Mouse (Mus musculus) neural tube, embryonic 14.5 days (tissue): Measurements from ENCODE around the gene Amt. TPM values are rescaled to one million over a fixed set of nuclear protein-coding genes. Genes with fewer than 3 reads are reported as not detected.
"Not testable (repeated sequence)": the region's sequence is repeated elsewhere in the genome, so short reads cannot be mapped to it uniquely, and the experiment has no call there.

Experiments
- ATAC-seq: fragments of 200-750 bp; cut with Nextera tagmentation; 2 replicates; pipeline ENCODE4 v1.8.0; 2017; ENCODE audit warnings: low read depth, mild to moderate bottlenecking, moderate TSS enrichment, moderate library complexity
- H3K27ac ChIP-seq: fragments of 300-500 bp; sonication (generic); 2 replicates; pipeline ENCODE4 v1.5.1; 2014; ENCODE audit warnings: low read depth, mild to moderate bottlenecking, control low read depth, low read length, moderate library complexity, mixed read lengths
- H3K27me3 ChIP-seq: fragments of 300-500 bp; sonication (generic); 2 replicates; pipeline ENCODE4 v1.6.1; 2014; ENCODE audit warnings: low read length; ENCODE audit not compliant: control insufficient read depth, insufficient read depth
- H3K36me3 ChIP-seq: fragments of 300-500 bp; sonication (generic); 2 replicates; pipeline ENCODE4 v1.6.1; 2014; ENCODE audit warnings: low read length, mixed read lengths; ENCODE audit not compliant: control insufficient read depth, insufficient read depth
- H3K4me1 ChIP-seq: fragments of 300-500 bp; sonication (generic); 2 replicates; pipeline ENCODE4 v1.6.1; 2014; ENCODE audit warnings: low read length; ENCODE audit not compliant: control insufficient read depth, insufficient read depth
- H3K4me2 ChIP-seq: fragments of 300-500 bp; sonication (generic); 2 replicates; pipeline ENCODE4 v1.6.1; 2014; ENCODE audit warnings: mild to moderate bottlenecking, low read depth, low read length, control low read depth
- H3K4me3 ChIP-seq: fragments of 300-500 bp; sonication (generic); 2 replicates; pipeline ENCODE4 v1.5.1; 2014; ENCODE audit warnings: low read depth, low read length, control low read depth, mixed read lengths
- H3K9ac ChIP-seq: fragments of 300-500 bp; sonication (generic); replicated peaks from 2 replicates; pipeline ENCODE4 v1.6.1; 2014; ENCODE audit warnings: low read depth, mild to moderate bottlenecking, control low read depth, low read length, mixed read lengths
- H3K9me3 ChIP-seq: fragments of 300-500 bp; sonication (generic); 2 replicates; pipeline ENCODE4 v1.6.1; 2016; ENCODE audit warnings: low read length; ENCODE audit not compliant: control insufficient read depth
- WGBS: fragments of 180-500 bp; shearing (Covaris S2); extraction: QIAGEN DNeasy Blood & Tissue Kit; methylation state at CpG from one replicate; pipeline ENCODE4 v1.1.7; 2014; 5-methylcytosine and 5-hydroxymethylcytosine counted together
- polyA plus RNA-seq: library from polyadenylated mRNA; unstranded; fragments of >200 nt; fragmentation: Nextera tagmentation; extraction: Ambion mirVana; gene quantifications from 2 replicates; pipeline ENCODE4 v1.2.1, GENCODE M21; 2014

Amt gene
- polyA plus RNA-seq, 1 experiment from 2014 or later: 27.9 TPM

DNA sequence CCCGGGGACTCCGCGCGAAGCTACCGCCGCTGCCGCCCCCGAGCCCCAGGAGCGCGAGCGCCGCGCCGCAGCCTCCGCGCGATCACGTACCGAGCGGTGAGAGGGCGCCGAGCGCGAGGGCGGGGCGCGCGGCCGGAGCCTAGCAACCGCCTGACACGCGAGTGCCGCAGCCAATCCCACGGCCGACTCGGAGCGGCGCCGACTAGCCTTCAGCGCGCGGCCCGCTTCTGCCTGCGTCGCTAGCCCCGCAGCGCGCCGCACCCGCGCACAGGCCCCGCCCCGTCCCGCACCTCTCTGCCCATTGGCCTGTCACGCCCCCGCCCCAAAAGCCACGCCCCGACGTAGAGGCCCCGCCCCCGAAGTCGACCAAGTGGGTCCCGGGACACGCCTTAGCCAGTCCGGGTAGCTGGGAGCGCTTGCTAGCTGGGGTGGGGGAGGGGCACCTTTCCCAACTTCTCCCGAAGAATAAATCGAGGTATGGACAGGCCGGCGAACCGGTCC lies 32.9 kb upstream of the Amt start, which contains the start of gene Dag1:
Gene Dag1, minus strand, starts transcription at position 269 of the 501 bp plus-strand sequence.
- under 1% methylated on average over 50 of the region's 71 CpGs for WGBS
- Histone ChIP-seq H3K4me1 (peaks cover 19% of the 10 kb centered on the region), H3K9ac (peak within 1 kb of the TSS; percentile 84), H3K4me3 (peak within 1 kb of the TSS; percentile 93), H3K4me2 (peak within 1 kb of the TSS; percentile 53), H3K36me3 (no peaks in the 10 kb centered on the region), H3K27ac (peak within 1 kb of the TSS; percentile 87), H3K27me3 (no peaks in the 10 kb centered on the region), H3K9me3 (no peaks in the 10 kb centered on the region)
- peak; percentile 99 for ATAC-seq

DNA sequence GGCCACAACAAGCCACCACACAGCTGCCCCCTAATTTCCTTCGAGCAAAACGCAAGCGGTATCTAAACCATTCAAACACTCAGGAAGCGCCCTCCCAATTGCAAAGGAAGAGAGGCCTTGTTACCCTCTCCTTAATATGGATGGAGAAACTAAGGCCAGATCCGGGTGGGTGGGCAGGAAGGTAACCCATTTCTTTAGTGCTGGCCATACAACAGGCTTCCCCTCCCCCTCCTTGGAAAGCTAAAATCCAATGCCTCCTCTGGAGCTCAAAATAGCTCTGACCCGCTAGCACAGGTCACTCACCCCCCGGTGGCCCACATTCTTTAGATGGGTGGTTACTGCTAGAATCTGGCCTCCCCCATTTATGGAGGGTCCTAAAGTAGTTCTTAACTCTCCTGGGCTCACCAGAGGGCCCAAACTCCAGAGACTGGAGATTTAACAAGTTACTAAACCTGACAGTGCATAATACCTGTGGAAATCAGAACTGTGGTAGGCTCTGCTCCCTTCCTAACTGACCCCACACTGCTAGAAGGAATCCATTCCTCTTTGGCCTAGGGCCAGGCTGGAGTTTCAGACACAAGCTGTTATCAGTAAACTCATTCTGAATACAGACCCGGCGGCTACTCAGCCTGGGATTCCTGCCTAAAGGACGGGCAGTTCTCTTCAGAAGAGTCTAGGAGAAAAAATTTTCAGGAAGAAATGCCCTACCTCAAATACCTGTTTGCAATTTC lies 32.3 kb upstream of the Amt start:
- Histone ChIP-seq H3K4me3 (peak overlapping the region; percentile 93), H3K27ac (peak overlapping the region; percentile 72), H3K9me3 (no peaks in the 10 kb centered on the region), H3K36me3 (no peaks in the 10 kb centered on the region), H3K9ac (peak overlapping the region; percentile 48; the same call in 1 of the 2 replicates), H3K4me1 (peaks cover 19% of the 10 kb centered on the region), H3K27me3 (no peaks in the 10 kb centered on the region), H3K4me2 (peak overlapping the region; percentile 53)
- 11% methylated on average over 10 of the region's 10 CpGs for WGBS
- no peak; the same call in 1 of the 2 replicates for ATAC-seq

DNA sequence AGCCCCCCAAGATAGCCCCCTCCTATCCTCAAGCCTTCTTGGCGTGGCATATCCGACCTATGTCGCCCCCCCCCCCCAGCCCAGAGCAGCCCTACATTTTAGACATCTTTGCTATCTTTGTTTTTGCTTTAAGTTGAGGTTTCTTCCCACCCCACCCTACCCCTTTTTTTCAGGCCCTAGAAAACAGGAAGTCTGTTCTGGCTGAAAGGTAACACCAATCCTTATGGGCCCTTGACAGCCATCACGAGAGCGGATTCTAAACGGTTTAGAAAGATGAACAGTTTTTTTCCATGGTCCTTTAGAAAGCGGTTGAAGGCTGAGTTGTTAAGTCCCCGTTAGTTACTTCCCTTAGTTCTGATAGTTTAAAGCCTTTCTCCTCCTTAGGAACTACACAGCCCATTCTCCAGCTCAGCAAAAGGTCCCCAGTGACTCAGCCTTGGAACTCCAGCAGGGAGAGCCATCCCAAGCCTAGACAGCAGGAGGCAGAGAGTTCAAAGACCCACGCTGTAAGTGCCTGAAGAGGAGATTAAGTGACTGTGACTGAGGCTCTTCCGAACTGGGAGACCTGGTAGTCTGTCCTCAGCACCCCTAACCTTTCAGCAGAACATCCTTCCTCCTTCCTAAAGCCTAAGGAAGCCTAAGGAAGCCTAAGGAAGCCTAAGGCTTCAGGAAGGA lies 30.3 kb upstream of the Amt start:
- 76% methylated on average over 10 of the region's 10 CpGs for WGBS
- no peak overlapping the region for H3K27ac ChIP-seq
- H3K9ac ChIP-seq: no peak overlapping the region
- peaks cover 19% of the 10 kb centered on the region for H3K4me1 ChIP-seq
- no peaks in the 10 kb centered on the region for H3K36me3 ChIP-seq
- no peak overlapping the region for H3K4me3 ChIP-seq
- H3K27me3 ChIP-seq: no peaks in the 10 kb centered on the region
- H3K4me2 ChIP-seq: no peak overlapping the region
- ATAC-seq: no peak
- no peaks in the 10 kb centered on the region for H3K9me3 ChIP-seq

- WGBS: 83% methylated on average over 7 of the region's 7 CpGs
- Histone ChIP-seq H3K4me2 (no peak overlapping the region), H3K9me3 (no peaks in the 10 kb centered on the region), H3K36me3 (no peaks in the 10 kb centered on the region), H3K27me3 (no peaks in the 10 kb centered on the region), H3K4me1 (peaks cover 6% of the 10 kb centered on the region), H3K9ac (no peak overlapping the region), H3K4me3 (no peak overlapping the region), H3K27ac (no peak overlapping the region)
- ATAC-seq: no peak
These were observed 29.0 kb upstream of the Amt start for GRCm38 (mm10) chr9:108267691-108268090.

GRCm38 (mm10) chr9:108268701-108269100 lies 28.0 kb upstream of the Amt start:
- H3K9ac ChIP-seq, H3K4me2 ChIP-seq, H3K36me3 ChIP-seq, H3K27me3 ChIP-seq, H3K4me3 ChIP-seq, H3K27ac ChIP-seq, H3K4me1 ChIP-seq, H3K9me3 ChIP-seq, ATAC-seq: not testable (repeated sequence)
- WGBS: 85% methylated on average over 6 of the region's 7 CpGs

GRCm38 (mm10) chr9:108271941-108272340 lies 24.7 kb upstream of the Amt start:
- Histone ChIP-seq H3K9me3 (no peaks in the 10 kb centered on the region), H3K36me3 (no peaks in the 10 kb centered on the region), H3K27ac (no peak overlapping the region), H3K4me2 (no peak overlapping the region), H3K4me3 (no peak overlapping the region), H3K27me3 (no peaks in the 10 kb centered on the region), H3K4me1 (no peaks in the 10 kb centered on the region), H3K9ac (no peak overlapping the region)
- WGBS: 51% methylated on average over 2 of the region's 2 CpGs
- ATAC-seq: no peak

DNA sequence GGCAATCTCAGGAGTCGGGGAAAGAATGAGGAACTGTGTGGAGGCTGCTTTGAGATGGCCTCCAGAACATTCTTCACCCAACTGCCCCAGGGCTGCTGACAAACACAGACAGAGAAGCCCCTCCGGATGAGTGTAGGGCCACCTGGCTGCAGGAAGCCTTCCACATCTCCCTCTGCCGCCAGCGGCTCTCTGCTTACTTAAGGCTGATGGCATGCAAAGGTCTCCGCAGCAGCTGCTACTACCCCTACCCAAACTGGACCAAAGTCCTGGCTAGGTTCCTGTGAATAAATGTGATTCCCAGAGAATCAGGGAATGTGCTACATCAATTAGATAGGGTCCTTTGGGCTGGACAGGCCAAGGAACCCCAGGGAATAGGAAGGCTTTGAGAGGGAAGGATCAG lies 24.0 kb upstream of the Amt start:
- H3K27me3 ChIP-seq: no peaks in the 10 kb centered on the region
- no peak overlapping the region for H3K4me3 ChIP-seq
- H3K36me3 ChIP-seq: no peaks in the 10 kb centered on the region
- no peaks in the 10 kb centered on the region for H3K9me3 ChIP-seq
- no peaks in the 10 kb centered on the region for H3K4me1 ChIP-seq
- no peak overlapping the region for H3K4me2 ChIP-seq
- no peak overlapping the region for H3K9ac ChIP-seq
- ATAC-seq: no peak
- no peak overlapping the region for H3K27ac ChIP-seq
- WGBS: 76% methylated on average over 5 of the region's 5 CpGs

- ATAC-seq: no peak
These were observed 23.2 kb upstream of the Amt start for GRCm38 (mm10) chr9:108273485-108273884.

More at GRCm38 (mm10) chr9:108273485-108273884, 23.2 kb upstream of the Amt start:
- Histone ChIP-seq H3K9ac (no peak overlapping the region), H3K27me3 (no peaks in the 10 kb centered on the region), H3K36me3 (no peaks in the 10 kb centered on the region), H3K27ac (no peak overlapping the region), H3K4me3 (no peak overlapping the region), H3K4me2 (no peak overlapping the region), H3K4me1 (no peaks in the 10 kb centered on the region), H3K9me3 (no peaks in the 10 kb centered on the region)
- 70% methylated on average over 4 of the region's 4 CpGs for WGBS
